In the genomic region with DNA sequence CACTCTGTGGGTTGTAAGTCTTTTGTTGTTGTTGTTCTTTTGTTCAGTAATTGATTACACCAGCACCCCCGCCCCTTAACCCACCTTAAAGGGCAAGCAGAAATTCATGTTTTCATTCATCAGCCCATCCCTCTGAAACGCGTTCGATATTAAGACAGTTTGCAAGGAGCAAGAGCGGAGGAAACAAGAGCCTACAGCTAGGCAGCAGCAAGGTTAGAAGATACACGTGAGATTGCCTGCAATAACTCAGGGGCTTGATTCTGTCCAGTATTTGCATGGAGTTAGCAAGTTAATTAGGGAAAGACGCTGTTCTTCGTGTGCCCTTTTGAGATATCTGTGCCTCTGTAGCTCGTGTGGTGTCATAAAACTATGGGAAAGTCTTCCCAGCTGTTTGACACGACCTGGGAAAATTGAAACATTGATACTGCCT, we compare ENCODE assay signal across 8 mouse cellular contexts.
DNase-seq lines count a peak whose midpoint lies in the region; ATAC-seq and TF ChIP-seq lines count a peak whose summit lies in the region.

No protein-coding gene starts in this region.

- WGBS in lung, postnatal 0 days = 14% methylated on average over 10 of the region's 10 CpGs
- 15% methylated on average over 10 of the region's 10 CpGs for WGBS in limb, embryonic 15.5 days
- WGBS in stomach, postnatal 0 days = 16% methylated on average over 10 of the region's 10 CpGs

- no peaks in the 10 kb centered on the region for H3K27me3 ChIP-seq in lung, postnatal 0 days (replicated peaks; ENCODE audit: insufficient read depth, low read length)
- no peaks in the 10 kb centered on the region for H3K27me3 ChIP-seq in limb, embryonic 15.5 days
- H3K27me3 ChIP-seq in stomach, postnatal 0 days (ENCODE audit: control insufficient read depth, insufficient read depth, low read length) = no peaks in the 10 kb centered on the region

- H3K36me3 ChIP-seq in lung, postnatal 0 days (ENCODE audit: insufficient read depth, low read length) = no peaks in the 10 kb centered on the region
- H3K36me3 ChIP-seq in limb, embryonic 15.5 days = no peaks in the 10 kb centered on the region
- no peaks in the 10 kb centered on the region for H3K36me3 ChIP-seq in stomach, postnatal 0 days (ENCODE audit: control insufficient read depth, insufficient read depth, low read length)

- peak overlapping the region; percentile 53 for H3K4me2 ChIP-seq in lung, postnatal 0 days (replicated peaks; ENCODE audit: low read depth, low read length)
- H3K4me2 ChIP-seq in limb, embryonic 15.5 days = peak overlapping the region; percentile 45
- H3K4me2 ChIP-seq in stomach, postnatal 0 days (replicated peaks; ENCODE audit: low read depth) = peak overlapping the region; percentile 53

- TF ChIP-seq CTCF in lung, postnatal 0 days (IDR thresholded peaks at IDR 0.05) = no peak
- no peak for TF ChIP-seq CTCF in stomach, postnatal 0 days (IDR thresholded peaks at IDR 0.05; ENCODE audit: low read depth)

- no peak for TF ChIP-seq EP300 in lung, postnatal 0 days (IDR thresholded peaks at IDR 0.05)
- TF ChIP-seq EP300 in stomach, postnatal 0 days (optimal IDR thresholded peaks at IDR 0.05) = no peak

- H3K4me1 ChIP-seq in lung, postnatal 0 days (ENCODE audit: insufficient read depth, low read depth, low read length) = peaks cover 5% of the 10 kb centered on the region; the same call in 1 of the 2 replicates
- H3K4me1 ChIP-seq in limb, embryonic 15.5 days = peaks cover 29% of the 10 kb centered on the region
- no peaks in the 10 kb centered on the region; the same call in 1 of the 2 replicates for H3K4me1 ChIP-seq in stomach, postnatal 0 days (replicated peaks; ENCODE audit: control insufficient read depth, insufficient read depth)

- ATAC-seq in cerebellum, adult (ENCODE audit: insufficient number of reproducible peaks, low FRiP score, low TSS enrichment) = peak; percentile 33; the same call in 1 of the 2 replicates
- ATAC-seq in lung, postnatal 0 days = no peak
- no peak for ATAC-seq in limb, embryonic 15.5 days (ENCODE audit: insufficient number of reproducible peaks, low FRiP score, low TSS enrichment, low read depth)
- ATAC-seq in stomach, postnatal 0 days (ENCODE audit: low FRiP score, low TSS enrichment) = no peak

- no peak for DNase-seq in cerebellum, adult 11-12 months
- no peak for DNase-seq in lung, postnatal 0 days (ENCODE audit: low spot score)
- no peak for DNase-seq in lung, postnatal 36 days
- no peak for DNase-seq in stomach, postnatal 0 days (ENCODE audit: low spot score)
- DNase-seq in layer of hippocampus, postnatal 14 days (ENCODE audit: low spot score in 2 of 2) = no peak
- DNase-seq in kidney, adult 8-10 months = no peak

- no peak overlapping the region for H3K27ac ChIP-seq in lung, postnatal 0 days (ENCODE audit: low read length)
- peak overlapping the region; percentile 27; the same call in 1 of the 2 replicates for H3K27ac ChIP-seq in limb, embryonic 15.5 days
- peak overlapping the region; percentile 2 for H3K27ac ChIP-seq in stomach, postnatal 0 days (replicated peaks)

- no peaks in the 10 kb centered on the region for H3K9me3 ChIP-seq in lung, postnatal 0 days (ENCODE audit: low read length)
- H3K9me3 ChIP-seq in limb, embryonic 15.5 days = no peaks in the 10 kb centered on the region
- H3K9me3 ChIP-seq in stomach, postnatal 0 days (ENCODE audit: control insufficient read depth, low read length) = no peaks in the 10 kb centered on the region

- no peak overlapping the region for H3K9ac ChIP-seq in lung, postnatal 0 days (replicated peaks; ENCODE audit: low read depth)
- H3K9ac ChIP-seq in limb, embryonic 15.5 days = no peak overlapping the region
- H3K9ac ChIP-seq in stomach, postnatal 0 days (ENCODE audit: low read length) = no peak overlapping the region; the same call in 1 of the 2 replicates

- H3K4me3 ChIP-seq in lung, postnatal 0 days (ENCODE audit: low read depth, low read length) = peak overlapping the region; percentile 24; the same call in 1 of the 2 replicates
- H3K4me3 ChIP-seq in limb, embryonic 15.5 days = peak overlapping the region; percentile 22
- peak overlapping the region; percentile 39 for H3K4me3 ChIP-seq in stomach, postnatal 0 days (ENCODE audit: low read depth, low read length)
